Mouse (Mus musculus) induced T-regulatory cell, adult 2 months (primary cell): ENCODE data around the gene Elk4.

ENCODE experiments used
- DNase-seq: peaks from one replicate; pipeline ENCODE4 v3.0.0-alpha.2; 2012; ENCODE audit warnings: low read depth

Gene Elk4

GRCm38 (mm10) chr1:132067261-132068255 is 60.2 kb downstream of the Elk4 start, which contains the start of gene Mfsd4a:
Gene Mfsd4a, minus strand, starts transcription at chr1:132068062.
- DNase-seq: peak; percentile 22

- no peak for DNase-seq
Measured at GRCm38 (mm10) chr1:132069436-132069835, 62.0 kb downstream of the Elk4 start.

- no peak for DNase-seq
Measured at GRCm38 (mm10) chr1:132070659-132071058, 63.3 kb downstream of the Elk4 start.

GRCm38 (mm10) chr1:132075576-132075975 is 68.2 kb downstream of the Elk4 start:
- DNase-seq: no peak

- no peak for DNase-seq
Measured at GRCm38 (mm10) chr1:132078413-132078812, 71.0 kb downstream of the Elk4 start.
